Mouse (Mus musculus) neural tube, embryonic 13.5 days (tissue): Measurements from ENCODE around the gene Tctex1d4. TPM values are rescaled to one million over a fixed set of nuclear protein-coding genes. Genes with fewer than 3 reads are reported as not detected.

Experiments
- ATAC-seq: fragments of 200-750 bp; cut with Nextera tagmentation; 2 replicates; pipeline ENCODE4 v1.8.0; 2017; ENCODE audit warnings: low read depth, mild to moderate bottlenecking, moderate TSS enrichment, moderate library complexity
- H3K27ac ChIP-seq: fragments of 300-500 bp; sonication (generic); replicated peaks from 2 replicates; pipeline ENCODE4 v1.5.1; 2015; ENCODE audit warnings: moderate library complexity, mild to moderate bottlenecking, inconsistent platforms
- H3K27me3 ChIP-seq: fragments of 300-500 bp; sonication (generic); 2 replicates; pipeline ENCODE4 v1.6.1; 2015; ENCODE audit warnings: mild to moderate bottlenecking, inconsistent platforms
- H3K36me3 ChIP-seq: fragments of 300-500 bp; sonication (generic); 2 replicates; pipeline ENCODE4 v1.6.1; 2015; ENCODE audit warnings: mild to moderate bottlenecking, inconsistent platforms
- H3K4me1 ChIP-seq: fragments of 300-500 bp; sonication (generic); replicated peaks from 2 replicates; pipeline ENCODE4 v1.6.1; 2015; ENCODE audit warnings: inconsistent platforms
- H3K4me2 ChIP-seq: fragments of 300-500 bp; sonication (generic); 2 replicates; pipeline ENCODE4 v1.6.1; 2015; ENCODE audit warnings: inconsistent platforms, mild to moderate bottlenecking, moderate library complexity
- H3K4me3 ChIP-seq: fragments of 300-500 bp; sonication (generic); 2 replicates; pipeline ENCODE4 v1.5.1; 2015; ENCODE audit warnings: mild to moderate bottlenecking, inconsistent platforms
- H3K9ac ChIP-seq: fragments of 300-500 bp; sonication (generic); 2 replicates; pipeline ENCODE4 v1.6.1; 2015; ENCODE audit warnings: moderate library complexity, mild to moderate bottlenecking, inconsistent platforms
- H3K9me3 ChIP-seq: fragments of 300-500 bp; sonication (generic); 2 replicates; pipeline ENCODE4 v1.6.1; 2016; ENCODE audit warnings: inconsistent platforms
- WGBS: fragments of 180-500 bp; shearing (Covaris S2); methylation state at CpG from one replicate; pipeline ENCODE4 v1.1.7; 2015; 5-methylcytosine and 5-hydroxymethylcytosine counted together
- polyA plus RNA-seq: library from polyadenylated mRNA; unstranded; fragments of >200 nt; fragmentation: Nextera tagmentation; extraction: Ambion mirVana; gene quantifications from 2 replicates; pipeline ENCODE4 v1.2.1, GENCODE M21; 2015

Tctex1d4 gene
- polyA plus RNA-seq, 1 experiment from 2014 or later: not detected

- no peak for ATAC-seq
- no peaks in the 10 kb centered on the region for H3K9me3 ChIP-seq
- no peak overlapping the region for H3K4me2 ChIP-seq
- peaks cover 42% of the 10 kb centered on the region for H3K36me3 ChIP-seq
- H3K9ac ChIP-seq: no peak overlapping the region
- WGBS: 83% methylated on average over 10 of the region's 10 CpGs
- peaks cover 4% of the 10 kb centered on the region; the same call in 1 of the 2 replicates for H3K27me3 ChIP-seq
- no peak overlapping the region for H3K27ac ChIP-seq
- no peaks in the 10 kb centered on the region; the same call in 1 of the 2 replicates for H3K4me1 ChIP-seq
- no peak overlapping the region for H3K4me3 ChIP-seq
Observed at GRCm38 (mm10) chr4:117104672-117105071, 21.9 kb upstream of the Tctex1d4 start.

- Histone ChIP-seq H3K9me3 (no peaks in the 10 kb centered on the region), H3K4me2 (no peak overlapping the region), H3K36me3 (peaks cover 43% of the 10 kb centered on the region), H3K9ac (no peak overlapping the region), H3K27me3 (no peaks in the 10 kb centered on the region), H3K4me3 (no peak overlapping the region), H3K4me1 (no peaks in the 10 kb centered on the region; the same call in 1 of the 2 replicates), H3K27ac (no peak overlapping the region)
- ATAC-seq: peak; percentile 12; the same call in 1 of the 2 replicates
- 67% methylated on average over 10 of the region's 10 CpGs for WGBS
Observed at GRCm38 (mm10) chr4:117105127-117105526, 21.5 kb upstream of the Tctex1d4 start.

GRCm38 (mm10) chr4:117107813-117108523 lies 18.6 kb upstream of the Tctex1d4 start:
- H3K9me3 ChIP-seq: no peaks in the 10 kb centered on the region
- peaks cover 65% of the 10 kb centered on the region for H3K36me3 ChIP-seq
- WGBS: 89% methylated on average over 18 of the region's 18 CpGs

GRCm38 (mm10) chr4:117108524-117108849 lies 18.1 kb upstream of the Tctex1d4 start:
- no peaks in the 10 kb centered on the region; the same call in 1 of the 2 replicates for H3K4me1 ChIP-seq
- no peak overlapping the region for H3K4me2 ChIP-seq
- H3K9ac ChIP-seq: no peak overlapping the region
- WGBS: 93% methylated on average over 6 of the region's 6 CpGs
- H3K27ac ChIP-seq: no peak overlapping the region
- peaks cover 70% of the 10 kb centered on the region for H3K36me3 ChIP-seq
- H3K27me3 ChIP-seq: no peaks in the 10 kb centered on the region
- no peak for ATAC-seq
- no peak overlapping the region for H3K4me3 ChIP-seq
- H3K9me3 ChIP-seq: no peaks in the 10 kb centered on the region

More at GRCm38 (mm10) chr4:117107813-117108523, 18.6 kb upstream of the Tctex1d4 start:
- no peak overlapping the region for H3K4me2 ChIP-seq
- no peak for ATAC-seq
- H3K27me3 ChIP-seq: no peaks in the 10 kb centered on the region
- H3K9ac ChIP-seq: no peak overlapping the region
- H3K4me3 ChIP-seq: no peak overlapping the region
- H3K27ac ChIP-seq: no peak overlapping the region
- no peaks in the 10 kb centered on the region; the same call in 1 of the 2 replicates for H3K4me1 ChIP-seq

- Histone ChIP-seq H3K4me1 (no peaks in the 10 kb centered on the region; the same call in 1 of the 2 replicates), H3K36me3 (peaks cover 77% of the 10 kb centered on the region), H3K27me3 (no peaks in the 10 kb centered on the region), H3K9ac (no peak overlapping the region), H3K4me3 (no peak overlapping the region), H3K27ac (no peak overlapping the region), H3K4me2 (no peak overlapping the region), H3K9me3 (no peaks in the 10 kb centered on the region)
- no peak for ATAC-seq
- WGBS: 93% methylated on average over 25 of the region's 25 CpGs
Observed at GRCm38 (mm10) chr4:117109330-117109729, 17.3 kb upstream of the Tctex1d4 start.

GRCm38 (mm10) chr4:117110249-117110648 lies 16.3 kb upstream of the Tctex1d4 start:
- no peak overlapping the region for H3K27ac ChIP-seq
- no peak for ATAC-seq

DNA sequence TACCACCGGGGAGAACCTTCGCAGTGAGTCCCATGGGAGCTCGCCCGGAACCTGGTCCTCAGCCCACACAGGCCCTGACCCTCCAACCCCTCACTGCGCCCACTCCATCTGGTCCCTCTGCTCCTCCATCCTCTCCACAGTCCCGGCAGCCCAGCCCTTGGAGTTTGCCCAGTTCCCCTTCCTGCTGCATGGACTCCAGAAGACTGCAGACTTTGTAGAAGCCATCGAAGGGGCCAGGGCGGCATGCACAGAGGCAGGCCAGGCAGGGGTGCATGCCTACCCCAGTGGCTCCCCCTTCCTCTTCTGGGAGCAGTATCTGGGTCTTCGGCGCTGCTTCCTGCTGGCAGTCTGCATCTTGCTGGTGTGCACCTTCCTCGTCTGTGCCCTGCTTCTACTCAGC lies 15.6 kb upstream of the Tctex1d4 start:
- H3K9me3 ChIP-seq: no peaks in the 10 kb centered on the region
- H3K27ac ChIP-seq: no peak overlapping the region
- H3K4me3 ChIP-seq: no peak overlapping the region
- H3K4me1 ChIP-seq: no peaks in the 10 kb centered on the region
- H3K27me3 ChIP-seq: no peaks in the 10 kb centered on the region
- no peak overlapping the region for H3K9ac ChIP-seq
- ATAC-seq: no peak
- peaks cover 78% of the 10 kb centered on the region for H3K36me3 ChIP-seq
- H3K4me2 ChIP-seq: no peak overlapping the region
- WGBS: 88% methylated on average over 11 of the region's 11 CpGs

More at GRCm38 (mm10) chr4:117110249-117110648, 16.3 kb upstream of the Tctex1d4 start:
- H3K4me2 ChIP-seq: no peak overlapping the region
- H3K9me3 ChIP-seq: no peaks in the 10 kb centered on the region
- peaks cover 78% of the 10 kb centered on the region for H3K36me3 ChIP-seq
- H3K27me3 ChIP-seq: no peaks in the 10 kb centered on the region
- no peaks in the 10 kb centered on the region; the same call in 1 of the 2 replicates for H3K4me1 ChIP-seq
- no peak overlapping the region for H3K4me3 ChIP-seq
- 93% methylated on average over 13 of the region's 13 CpGs for WGBS
- H3K9ac ChIP-seq: no peak overlapping the region

- Histone ChIP-seq H3K4me1 (no peaks in the 10 kb centered on the region), H3K9ac (no peak overlapping the region), H3K27ac (no peak overlapping the region), H3K27me3 (no peaks in the 10 kb centered on the region), H3K9me3 (no peaks in the 10 kb centered on the region), H3K4me2 (no peak overlapping the region), H3K36me3 (peaks cover 72% of the 10 kb centered on the region), H3K4me3 (no peak overlapping the region)
- no peak for ATAC-seq
- WGBS: 96% methylated on average over 1 of the region's 1 CpGs
Observed at GRCm38 (mm10) chr4:117113237-117113636, 13.4 kb upstream of the Tctex1d4 start.

DNA sequence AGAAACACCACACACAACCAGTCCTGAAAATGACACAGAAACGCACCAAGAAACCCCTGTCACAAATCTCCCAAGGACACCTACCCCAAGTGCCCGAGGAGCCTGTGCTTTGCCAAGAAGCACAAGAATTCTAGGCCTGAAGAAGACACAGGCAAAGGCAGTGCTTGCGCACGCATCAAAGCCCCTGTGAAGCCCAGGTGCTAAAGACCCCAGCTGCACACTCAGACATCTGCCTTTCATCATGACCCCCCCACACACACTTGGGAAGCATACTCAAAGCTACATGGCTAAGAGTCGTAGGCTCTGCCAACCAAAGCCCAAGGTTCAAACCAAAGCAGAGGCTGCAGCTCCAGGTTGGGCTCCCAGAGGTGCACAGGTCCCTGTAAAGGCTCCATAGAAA lies 11.0 kb upstream of the Tctex1d4 start:
- Histone ChIP-seq H3K27me3 (no peaks in the 10 kb centered on the region), H3K9ac (no peak overlapping the region), H3K9me3 (no peaks in the 10 kb centered on the region), H3K36me3 (peaks cover 48% of the 10 kb centered on the region), H3K27ac (no peak overlapping the region), H3K4me2 (no peak overlapping the region), H3K4me3 (no peak overlapping the region), H3K4me1 (peaks cover 7% of the 10 kb centered on the region)
- 89% methylated on average over 5 of the region's 5 CpGs for WGBS
- no peak for ATAC-seq

DNA sequence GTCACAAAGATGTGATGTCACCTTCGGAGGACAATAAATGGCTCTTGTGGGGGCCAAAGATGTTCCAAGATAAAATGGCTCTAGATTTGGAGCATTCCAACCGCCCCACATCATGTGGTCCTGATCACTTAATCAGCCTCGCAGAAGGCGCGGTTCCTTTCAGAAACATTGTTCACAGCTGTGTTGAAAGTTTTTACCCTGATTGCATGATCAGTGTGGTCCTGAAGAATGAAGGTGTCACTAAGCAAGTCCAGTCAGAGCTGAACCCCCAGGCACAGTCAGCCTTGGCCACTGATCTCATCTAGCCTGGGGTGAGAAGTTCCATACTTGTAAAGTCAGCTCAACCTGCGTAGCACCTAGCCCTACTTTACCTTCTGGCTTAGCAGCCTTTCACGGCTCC lies 8.7 kb upstream of the Tctex1d4 start:
- no peak overlapping the region for H3K4me2 ChIP-seq
- no peak overlapping the region for H3K27ac ChIP-seq
- no peak for ATAC-seq
- no peaks in the 10 kb centered on the region for H3K9me3 ChIP-seq
- H3K36me3 ChIP-seq: peaks cover 29% of the 10 kb centered on the region
- no peak overlapping the region for H3K9ac ChIP-seq
- 93% methylated on average over 7 of the region's 7 CpGs for WGBS
- H3K4me1 ChIP-seq: peaks cover 13% of the 10 kb centered on the region
- H3K4me3 ChIP-seq: no peak overlapping the region
- H3K27me3 ChIP-seq: no peaks in the 10 kb centered on the region

- Histone ChIP-seq H3K4me2 (peak overlapping the region; percentile 100), H3K4me1 (peaks cover 16% of the 10 kb centered on the region), H3K9ac (peak overlapping the region; percentile 82), H3K4me3 (peak overlapping the region; percentile 71), H3K27me3 (no peaks in the 10 kb centered on the region), H3K36me3 (peaks cover 13% of the 10 kb centered on the region), H3K27ac (peak overlapping the region; percentile 92), H3K9me3 (no peaks in the 10 kb centered on the region)
- no peak for ATAC-seq
- 73% methylated on average over 5 of the region's 5 CpGs for WGBS
Observed at GRCm38 (mm10) chr4:117119636-117120035, 7.0 kb upstream of the Tctex1d4 start.

DNA sequence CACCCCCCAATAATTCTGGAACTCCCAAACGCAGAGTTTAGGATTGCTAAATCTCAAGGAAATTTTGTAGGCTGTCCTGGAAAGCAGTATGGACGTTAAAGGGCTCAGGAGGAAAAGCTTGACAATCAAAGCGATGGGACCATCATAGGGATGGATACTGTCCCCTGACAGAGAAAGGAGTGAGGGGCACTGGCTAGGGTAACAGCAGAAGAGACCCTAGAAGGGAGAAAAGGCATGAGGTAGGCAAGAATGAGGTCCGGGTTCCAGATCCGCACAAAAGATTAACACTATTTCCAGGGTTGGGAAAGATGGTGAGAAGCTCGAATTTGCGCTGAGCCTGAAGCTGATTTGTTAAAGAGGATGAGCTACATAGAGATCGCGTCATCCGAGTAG lies 6.5 kb upstream of the Tctex1d4 start:
- no peaks in the 10 kb centered on the region for H3K27me3 ChIP-seq
- H3K27ac ChIP-seq: peak overlapping the region; percentile 92
- H3K4me1 ChIP-seq: peaks cover 20% of the 10 kb centered on the region
- peak overlapping the region; percentile 82 for H3K9ac ChIP-seq
- peak overlapping the region; percentile 71 for H3K4me3 ChIP-seq
- H3K36me3 ChIP-seq: peaks cover 9% of the 10 kb centered on the region
- 8% methylated on average over 10 of the region's 10 CpGs for WGBS
- peak overlapping the region; percentile 100 for H3K4me2 ChIP-seq
- no peaks in the 10 kb centered on the region for H3K9me3 ChIP-seq
- peak; percentile 6; the same call in 1 of the 2 replicates for ATAC-seq
